Mouse (Mus musculus): ENCODE results near the gene Ptprn2. TPM values are rescaled to one million over a fixed set of nuclear protein-coding genes. Genes with fewer than 3 reads are reported as not detected.

The Ptprn2 gene
- polyA plus RNA-seq, 1 experiment, result 1.2 TPM

DNA sequence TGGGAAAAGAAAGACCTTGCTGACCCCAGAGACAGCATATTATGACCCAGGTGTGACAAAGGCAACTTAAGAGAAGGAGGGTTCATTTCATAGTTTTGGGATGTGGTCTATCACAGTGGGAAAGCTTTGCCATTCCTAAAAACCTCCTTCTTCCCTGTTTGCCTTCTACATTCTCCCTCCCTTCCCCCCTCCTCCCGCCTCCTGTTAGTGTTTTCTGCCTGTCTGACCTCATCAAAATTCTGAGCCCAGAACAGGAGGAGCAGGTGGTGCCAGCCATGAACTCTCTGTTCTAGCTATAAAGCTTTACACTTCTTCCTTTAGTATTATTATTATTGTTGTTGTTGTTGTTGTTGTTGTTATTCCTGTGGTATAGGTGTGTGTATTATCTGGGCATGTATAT is 3.6 kb upstream of the Ptprn2 start:
- Histone ChIP-seq H3K27me3 (ENCODE audit: control insufficient read depth, insufficient read depth, low read length) (peaks cover 6% of the 10 kb centered on the region; the same call in 1 of the 2 replicates), H3K36me3 (ENCODE audit: control insufficient read depth, insufficient read depth, low read length) (no peaks in the 10 kb centered on the region), H3K4me1 (replicated peaks; ENCODE audit: control insufficient read depth, insufficient read depth, low read length) (peaks cover 12% of the 10 kb centered on the region), H3K4me3 (ENCODE audit: control insufficient read depth, insufficient read depth, low read length) (no peak overlapping the region), H3K27ac (ENCODE audit: control insufficient read depth, insufficient read depth, low read length) (no peak overlapping the region)
- no peak for DNase-seq
- WGBS, result 75% methylated on average over 1 of the region's 1 CpGs
- TF ChIP-seq POLR2A (IDR thresholded peaks at IDR 0.05; ENCODE audit: control insufficient read depth, extremely low read depth, insufficient read depth, low read length, poor library complexity) (no peak), CTCF (IDR thresholded peaks at IDR 0.05; ENCODE audit: borderline replicate concordance, control insufficient read depth, extremely low read depth, insufficient read depth, low read length, poor library complexity) (no peak)

- no peak for TF ChIP-seq POLR2A (IDR thresholded peaks at IDR 0.05; ENCODE audit: control insufficient read depth, extremely low read depth, insufficient read depth, low read length, poor library complexity)
- no peak for TF ChIP-seq CTCF (IDR thresholded peaks at IDR 0.05; ENCODE audit: borderline replicate concordance, control insufficient read depth, extremely low read depth, insufficient read depth, low read length, poor library complexity)
- Histone ChIP-seq H3K36me3 (ENCODE audit: control insufficient read depth, insufficient read depth, low read length) (no peaks in the 10 kb centered on the region), H3K4me3 (ENCODE audit: control insufficient read depth, insufficient read depth, low read length) (no peak overlapping the region), H3K4me1 (replicated peaks; ENCODE audit: control insufficient read depth, insufficient read depth, low read length) (peaks cover 12% of the 10 kb centered on the region), H3K27me3 (ENCODE audit: control insufficient read depth, insufficient read depth, low read length) (peaks cover 6% of the 10 kb centered on the region; the same call in 1 of the 2 replicates), H3K27ac (ENCODE audit: control insufficient read depth, insufficient read depth, low read length) (no peak overlapping the region)
- DNase-seq, result no peak
- WGBS, result 51% methylated on average over 2 of the region's 2 CpGs
Observed at GRCm38 (mm10) chr12:116483581-116483980, 1.9 kb upstream of the Ptprn2 start.

- Histone ChIP-seq H3K4me3 (ENCODE audit: control insufficient read depth, insufficient read depth, low read length) (no peak overlapping the region), H3K36me3 (ENCODE audit: control insufficient read depth, insufficient read depth, low read length) (no peaks in the 10 kb centered on the region), H3K27me3 (ENCODE audit: control insufficient read depth, insufficient read depth, low read length) (peaks cover 6% of the 10 kb centered on the region; the same call in 1 of the 2 replicates), H3K4me1 (replicated peaks; ENCODE audit: control insufficient read depth, insufficient read depth, low read length) (peaks cover 12% of the 10 kb centered on the region), H3K27ac (ENCODE audit: control insufficient read depth, insufficient read depth, low read length) (no peak overlapping the region)
- WGBS, result 76% methylated on average over 8 of the region's 8 CpGs
- DNase-seq, result no peak
- TF ChIP-seq CTCF (IDR thresholded peaks at IDR 0.05; ENCODE audit: borderline replicate concordance, control insufficient read depth, extremely low read depth, insufficient read depth, low read length, poor library complexity) (no peak), POLR2A (IDR thresholded peaks at IDR 0.05; ENCODE audit: control insufficient read depth, extremely low read depth, insufficient read depth, low read length, poor library complexity) (no peak)
Observed at GRCm38 (mm10) chr12:116484991-116485390, 529 bp upstream of the Ptprn2 start.

GRCm38 (mm10) chr12:116486404-116486730 is 847 bp downstream of the Ptprn2 start:
- H3K27ac ChIP-seq (ENCODE audit: control insufficient read depth, insufficient read depth, low read length), result no peak overlapping the region
- DNase-seq, result no peak
- no peak for TF ChIP-seq POLR2A (IDR thresholded peaks at IDR 0.05; ENCODE audit: control insufficient read depth, extremely low read depth, insufficient read depth, low read length, poor library complexity)
- TF ChIP-seq CTCF (IDR thresholded peaks at IDR 0.05; ENCODE audit: borderline replicate concordance, control insufficient read depth, extremely low read depth, insufficient read depth, low read length, poor library complexity), result no peak
- H3K4me3 ChIP-seq (ENCODE audit: control insufficient read depth, insufficient read depth, low read length), result peak overlapping the region; percentile 13; the same call in 1 of the 2 replicates
- peaks cover 6% of the 10 kb centered on the region; the same call in 1 of the 2 replicates for H3K27me3 ChIP-seq (ENCODE audit: control insufficient read depth, insufficient read depth, low read length)
- WGBS, result 19% methylated on average over 10 of the region's 10 CpGs
- peaks cover 12% of the 10 kb centered on the region for H3K4me1 ChIP-seq (replicated peaks; ENCODE audit: control insufficient read depth, insufficient read depth, low read length)
- no peaks in the 10 kb centered on the region for H3K36me3 ChIP-seq (ENCODE audit: control insufficient read depth, insufficient read depth, low read length)

- H3K27me3 ChIP-seq (ENCODE audit: control insufficient read depth, insufficient read depth, low read length), result peaks cover 6% of the 10 kb centered on the region; the same call in 1 of the 2 replicates
- no peak overlapping the region for H3K27ac ChIP-seq (ENCODE audit: control insufficient read depth, insufficient read depth, low read length)
- 85% methylated on average over 8 of the region's 8 CpGs for WGBS
- no peak for DNase-seq
- no peaks in the 10 kb centered on the region for H3K36me3 ChIP-seq (ENCODE audit: control insufficient read depth, insufficient read depth, low read length)
- TF ChIP-seq POLR2A (IDR thresholded peaks at IDR 0.05; ENCODE audit: control insufficient read depth, extremely low read depth, insufficient read depth, low read length, poor library complexity) (no peak), CTCF (IDR thresholded peaks at IDR 0.05; ENCODE audit: borderline replicate concordance, control insufficient read depth, extremely low read depth, insufficient read depth, low read length, poor library complexity) (no peak)
- peaks cover 12% of the 10 kb centered on the region for H3K4me1 ChIP-seq (replicated peaks; ENCODE audit: control insufficient read depth, insufficient read depth, low read length)
- H3K4me3 ChIP-seq (ENCODE audit: control insufficient read depth, insufficient read depth, low read length), result no peak overlapping the region
Observed at GRCm38 (mm10) chr12:116488836-116489235, 3.3 kb downstream of the Ptprn2 start.

GRCm38 (mm10) chr12:116490575-116491356 is 5.2 kb downstream of the Ptprn2 start:
- Histone ChIP-seq H3K27me3 (ENCODE audit: control insufficient read depth, insufficient read depth, low read length) (peaks cover 6% of the 10 kb centered on the region; the same call in 1 of the 2 replicates), H3K27ac (ENCODE audit: control insufficient read depth, insufficient read depth, low read length) (no peak overlapping the region), H3K4me3 (ENCODE audit: control insufficient read depth, insufficient read depth, low read length) (no peak overlapping the region), H3K4me1 (replicated peaks; ENCODE audit: control insufficient read depth, insufficient read depth, low read length) (peaks cover 9% of the 10 kb centered on the region), H3K36me3 (ENCODE audit: control insufficient read depth, insufficient read depth, low read length) (no peaks in the 10 kb centered on the region)
- TF ChIP-seq POLR2A (IDR thresholded peaks at IDR 0.05; ENCODE audit: control insufficient read depth, extremely low read depth, insufficient read depth, low read length, poor library complexity) (no peak), CTCF (IDR thresholded peaks at IDR 0.05; ENCODE audit: borderline replicate concordance, control insufficient read depth, extremely low read depth, insufficient read depth, low read length, poor library complexity) (no peak)
- 93% methylated on average over 5 of the region's 5 CpGs for WGBS
- no peak for DNase-seq
